Mouse (Mus musculus) ES-E14 (cell line): Measurements from ENCODE around the gene Phlpp1. TPM values are rescaled to one million over a fixed set of nuclear protein-coding genes. Genes with fewer than 3 reads are reported as not detected.

Source experiments
- DNase-seq: peaks from one replicate; pipeline ENCODE4 v3.0.0-alpha.2; 2013; ENCODE audit warnings: low read depth, low spot score
- H3K27ac ChIP-seq: 2 replicates; pipeline ENCODE4 v1.5.1; 2012; ENCODE audit warnings: low read depth, mild to moderate bottlenecking, low read length, moderate library complexity, mixed read lengths; ENCODE audit not compliant: poor library complexity, insufficient read depth, severe bottlenecking
- H3K36me3 ChIP-seq: 2 replicates; pipeline ENCODE4 v1.6.1; 2012; ENCODE audit warnings: mild to moderate bottlenecking, low read length, moderate library complexity, mixed read lengths; ENCODE audit not compliant: control insufficient read depth, poor library complexity, insufficient read depth, severe bottlenecking
- H3K4me1 ChIP-seq, 2 experiments: fragments of 150-350 bp in 1 of 2; sonication (generic) in 1 of 2; 2 replicates each; pipeline ENCODE4 v1.6.1; 2012; ENCODE audit warnings: low read length in 2 of 2, mild to moderate bottlenecking in 1 of 2, mixed read lengths in 1 of 2; ENCODE audit not compliant: control insufficient read depth in 2 of 2, insufficient read depth in 2 of 2, poor library complexity in 1 of 2
- H3K4me3 ChIP-seq, 2 experiments: fragments of 150-350 bp in 1 of 2; sonication (generic) in 1 of 2; 2 replicates each; pipeline ENCODE4 v1.5.1; 2012; ENCODE audit warnings: low read length in 2 of 2, low read depth in 1 of 2, mild to moderate bottlenecking in 1 of 2, mixed read lengths in 1 of 2; ENCODE audit not compliant: insufficient read depth in 1 of 2, poor library complexity in 1 of 2, severe bottlenecking in 1 of 2
- H3K9ac ChIP-seq: 2 replicates; pipeline ENCODE4 v1.6.1; 2012; ENCODE audit warnings: low read depth, mild to moderate bottlenecking, low read length, mixed read lengths; ENCODE audit not compliant: poor library complexity, insufficient read depth, severe bottlenecking
- H3K9me3 ChIP-seq: fragments of 150-350 bp; sonication (generic); 2 replicates; pipeline ENCODE4 v1.6.1; 2012; ENCODE audit warnings: low read depth, mild to moderate bottlenecking, low read length; ENCODE audit not compliant: control insufficient read depth, insufficient read depth
- CHD2 ChIP-seq: IDR thresholded peaks from 2 replicates; pipeline ENCODE4 v1.6.1; 2014; ENCODE audit warnings: mild to moderate bottlenecking, low read depth, low read length, inconsistent platforms
- HCFC1 ChIP-seq: IDR thresholded peaks from 2 replicates; pipeline ENCODE4 v1.6.1; 2012; ENCODE audit warnings: low read length, inconsistent platforms, borderline replicate concordance; ENCODE audit not compliant: insufficient read depth
- MAFK ChIP-seq: IDR thresholded peaks from 2 replicates; pipeline ENCODE4 v1.6.1; 2014; ENCODE audit warnings: mild to moderate bottlenecking, low read depth, low read length, inconsistent platforms; ENCODE audit not compliant: insufficient read depth
- ZC3H11A ChIP-seq: IDR thresholded peaks from 2 replicates; pipeline ENCODE4 v1.6.1; 2012; ENCODE audit warnings: low read depth, mild to moderate bottlenecking, inconsistent platforms, low read length, borderline replicate concordance
- ZNF384 ChIP-seq: IDR thresholded peaks from 2 replicates; pipeline ENCODE4 v1.6.1; 2012; ENCODE audit warnings: low read depth, low read length, inconsistent platforms
- in situ Hi-C, 2 experiments: fragments of 600-800 bp; cut with MboI; formaldehyde crosslinking; loops; one replicate each; pipeline ENCODE4 v1.15.1; 2025; ENCODE audit warnings: low sequenced_read_pairs in 2 of 2, inconsistent platforms in 1 of 2; ENCODE audit not compliant: unreplicated experiment in 2 of 2
- total RNA-seq: library from RNA; depleted of rRNA; stranded (reverse); fragments of 300-350 nt; gene quantifications from 2 replicates; pipeline ENCODE4 v1.2.3, GENCODE M21; 2012

The Phlpp1 gene
- total RNA-seq, 1 experiment, result 4.5 TPM

- H3K4me1 ChIP-seq, result no peaks in the 10 kb centered on the region
- in situ Hi-C loops, result no loop called here
- DNase-seq, result no peak
- no peaks in the 10 kb centered on the region for H3K9me3 ChIP-seq
- H3K9ac ChIP-seq, result no peak overlapping the region
- TF ChIP-seq CHD2 (no peak), ZC3H11A (no peak), HCFC1 (no peak), MAFK (no peak), ZNF384 (no peak)
- H3K4me3 ChIP-seq, result no peak overlapping the region
- H3K36me3 ChIP-seq, result no peaks in the 10 kb centered on the region
- no peak overlapping the region for H3K27ac ChIP-seq
Observed at GRCm38 (mm10) chr1:106257176-106257575, 85.6 kb downstream of the Phlpp1 start.

DNA sequence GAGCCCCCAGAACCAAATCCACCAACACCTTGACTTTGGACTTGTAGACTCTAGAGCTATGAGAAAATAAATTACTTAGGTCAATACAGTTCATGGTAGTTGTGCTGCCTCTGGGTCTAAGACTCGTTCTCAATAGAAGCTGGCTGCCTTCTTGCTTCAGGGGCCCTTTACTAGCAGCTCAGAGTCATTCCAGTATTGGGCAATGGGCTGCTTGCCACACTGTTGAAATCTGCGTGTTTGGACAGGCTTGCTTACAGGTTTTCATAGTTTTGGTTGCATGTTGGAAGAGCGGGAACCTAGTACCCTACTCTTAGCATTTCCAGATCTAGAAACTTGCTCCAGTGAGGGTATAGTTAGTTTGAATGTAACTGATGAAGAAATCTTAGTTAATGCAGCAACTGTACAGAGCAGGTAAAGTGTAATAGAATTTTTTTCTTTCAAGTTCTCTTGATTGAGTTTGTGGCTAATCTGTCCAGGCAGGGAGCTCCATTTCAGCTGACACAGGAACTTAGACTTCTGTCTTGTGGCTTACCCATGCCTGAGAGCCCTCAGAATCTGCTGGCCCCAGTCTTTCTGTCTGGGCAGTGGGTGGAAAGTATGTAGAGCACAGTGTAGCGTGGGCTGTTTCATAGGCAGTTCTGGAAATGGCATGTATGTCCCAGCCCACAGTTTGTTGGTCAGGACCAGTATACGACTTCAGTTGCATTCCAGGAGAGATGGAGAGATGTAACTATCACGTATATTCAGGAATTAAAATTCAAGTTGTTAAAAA lies 96.7 kb downstream of the Phlpp1 start:
- TF ChIP-seq ZC3H11A, result no peak
- no peak for TF ChIP-seq MAFK
- TF ChIP-seq CHD2, result no peak
- TF ChIP-seq ZNF384, result no peak
- no peak for TF ChIP-seq HCFC1
- no peak overlapping the region for H3K27ac ChIP-seq
- no peak for DNase-seq
- H3K36me3 ChIP-seq, result no peaks in the 10 kb centered on the region
- no peak overlapping the region for H3K9ac ChIP-seq
- H3K9me3 ChIP-seq, result no peaks in the 10 kb centered on the region
- in situ Hi-C loops, result no loop called here
- no peak overlapping the region for H3K4me3 ChIP-seq
- no peaks in the 10 kb centered on the region for H3K4me1 ChIP-seq

DNA sequence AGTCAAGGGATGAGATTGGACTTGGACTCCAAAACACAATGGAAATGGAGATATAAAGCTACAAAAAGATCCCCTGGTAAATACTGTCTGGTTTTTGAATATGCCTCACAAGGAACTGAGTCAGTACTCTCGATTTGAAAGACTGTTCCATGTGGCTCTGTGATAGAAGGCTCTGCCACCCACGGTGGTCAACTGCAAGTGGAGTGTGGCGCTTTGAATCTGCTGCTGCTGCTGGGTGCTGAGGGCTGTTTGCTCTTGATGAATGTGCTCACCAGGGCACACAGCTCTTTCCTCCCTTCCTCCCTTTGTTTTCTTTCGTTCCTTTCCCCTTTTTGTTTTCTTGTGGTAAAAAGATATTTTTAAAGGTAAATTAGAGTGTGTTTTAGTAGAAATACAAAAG lies 97.8 kb downstream of the Phlpp1 start:
- DNase-seq, result no peak
- Histone ChIP-seq H3K36me3 (no peaks in the 10 kb centered on the region), H3K9ac (no peak overlapping the region), H3K4me3 (no peak overlapping the region), H3K4me1 (no peaks in the 10 kb centered on the region), H3K27ac (no peak overlapping the region), H3K9me3 (no peaks in the 10 kb centered on the region)
- in situ Hi-C loops, result no loop called here
- TF ChIP-seq ZC3H11A, result no peak
- no peak for TF ChIP-seq CHD2
- no peak for TF ChIP-seq MAFK
- no peak for TF ChIP-seq ZNF384
- no peak for TF ChIP-seq HCFC1

GRCm38 (mm10) chr1:106272916-106273315 lies 101.4 kb downstream of the Phlpp1 start:
- TF ChIP-seq CHD2, result no peak
- no peak for TF ChIP-seq MAFK
- TF ChIP-seq ZC3H11A, result no peak
- no peak for TF ChIP-seq HCFC1
- TF ChIP-seq ZNF384, result no peak
- H3K4me1 ChIP-seq, result peaks cover 0 to 3% of the 10 kb centered on the region in 2 experiments; a peak in 2 of 4 replicates
- H3K36me3 ChIP-seq, result no peaks in the 10 kb centered on the region
- in situ Hi-C loops, result no loop called here
- DNase-seq, result no peak
- no peaks in the 10 kb centered on the region for H3K9me3 ChIP-seq
- H3K9ac ChIP-seq, result no peak overlapping the region
- no peak overlapping the region for H3K4me3 ChIP-seq
- no peak overlapping the region for H3K27ac ChIP-seq
